Mouse (Mus musculus): ENCODE results near the gene Hexb. TPM values are rescaled to one million over a fixed set of nuclear protein-coding genes. Genes with fewer than 3 reads are reported as not detected.

Gene Hexb
- 23.4 and 30.6 TPM in 2 replicates for polyA plus RNA-seq (2015; fragmentation: Nextera tagmentation; extraction: Ambion mirVana)

DNA sequence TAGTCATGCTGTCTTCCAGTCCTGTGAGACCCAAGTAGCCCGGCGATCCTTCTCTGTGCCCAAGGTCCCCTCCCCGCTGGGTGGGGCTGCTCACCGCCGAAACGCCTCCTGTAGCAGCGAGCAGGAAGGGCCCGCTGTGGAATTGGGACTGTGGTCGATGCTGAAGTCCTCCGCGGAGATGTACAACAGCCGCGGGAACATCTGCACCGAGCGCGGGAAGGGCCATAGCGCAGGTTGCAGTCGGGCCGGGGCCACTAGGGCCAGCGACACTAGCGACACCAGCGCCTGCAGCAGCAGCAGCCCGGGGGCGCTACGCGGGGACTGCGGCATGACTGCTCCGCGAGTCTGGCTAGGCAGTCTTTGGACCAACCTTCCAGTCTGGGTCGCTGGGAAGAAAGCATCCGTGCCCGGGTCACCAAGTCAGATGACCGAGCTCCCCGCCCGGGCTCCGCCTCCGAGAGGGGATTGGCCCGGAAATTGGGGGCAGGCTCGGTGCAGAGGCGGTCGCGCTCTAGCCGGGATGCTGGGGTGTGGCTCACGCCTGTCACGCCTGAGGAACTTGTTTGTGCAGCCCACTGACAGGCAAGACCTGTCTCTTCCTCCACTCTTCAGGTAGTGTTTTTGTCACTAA, at the start of gene Hexb:
Hexb (minus strand) TSS at position 426 of the 631 bp plus-strand sequence.

DNA sequence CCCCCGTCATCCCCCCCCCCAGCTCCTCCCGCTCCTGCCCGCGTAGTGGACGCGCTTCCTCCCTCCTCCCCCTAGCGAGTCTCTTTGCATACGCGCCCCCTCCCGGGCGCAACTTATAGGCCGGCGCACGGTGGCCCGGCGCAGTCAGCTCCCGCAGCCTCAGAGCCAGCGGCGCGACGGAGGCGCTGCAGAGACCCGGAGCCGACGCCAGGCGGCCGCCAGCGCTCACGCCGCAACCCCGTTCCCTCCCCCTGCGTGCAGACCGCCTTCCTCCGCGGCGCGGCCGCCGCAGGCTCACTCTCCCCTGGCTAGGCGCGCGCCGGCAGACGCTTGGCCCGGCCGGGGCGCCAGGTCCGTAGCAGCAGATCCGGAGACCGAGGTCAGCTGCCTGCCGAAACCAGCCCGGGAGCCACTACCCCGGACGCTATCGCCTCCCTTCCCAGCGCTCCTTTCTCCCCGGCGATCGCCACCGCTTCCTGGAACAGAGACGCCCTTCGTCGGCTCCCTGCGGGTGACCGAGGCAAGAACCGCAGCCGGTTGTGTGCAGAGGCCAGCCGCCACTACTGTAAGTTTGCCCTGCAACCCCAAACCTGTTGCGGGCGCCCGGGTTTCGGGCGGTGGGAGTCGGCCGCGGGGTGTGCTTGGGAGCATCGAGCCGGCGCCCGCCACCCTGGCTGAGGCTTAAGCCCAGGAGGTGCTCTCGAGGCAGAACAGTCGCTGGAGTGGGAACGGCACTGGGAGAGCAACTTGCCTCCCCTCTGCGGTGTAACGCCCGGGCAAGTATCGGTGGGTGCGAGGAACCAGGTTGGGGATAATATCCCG, 43.0 kb upstream of the Hexb start, which contains the start of gene Enc1:
Enc1 (plus strand) TSS at position 141 of the 822 bp plus-strand sequence.

DNA sequence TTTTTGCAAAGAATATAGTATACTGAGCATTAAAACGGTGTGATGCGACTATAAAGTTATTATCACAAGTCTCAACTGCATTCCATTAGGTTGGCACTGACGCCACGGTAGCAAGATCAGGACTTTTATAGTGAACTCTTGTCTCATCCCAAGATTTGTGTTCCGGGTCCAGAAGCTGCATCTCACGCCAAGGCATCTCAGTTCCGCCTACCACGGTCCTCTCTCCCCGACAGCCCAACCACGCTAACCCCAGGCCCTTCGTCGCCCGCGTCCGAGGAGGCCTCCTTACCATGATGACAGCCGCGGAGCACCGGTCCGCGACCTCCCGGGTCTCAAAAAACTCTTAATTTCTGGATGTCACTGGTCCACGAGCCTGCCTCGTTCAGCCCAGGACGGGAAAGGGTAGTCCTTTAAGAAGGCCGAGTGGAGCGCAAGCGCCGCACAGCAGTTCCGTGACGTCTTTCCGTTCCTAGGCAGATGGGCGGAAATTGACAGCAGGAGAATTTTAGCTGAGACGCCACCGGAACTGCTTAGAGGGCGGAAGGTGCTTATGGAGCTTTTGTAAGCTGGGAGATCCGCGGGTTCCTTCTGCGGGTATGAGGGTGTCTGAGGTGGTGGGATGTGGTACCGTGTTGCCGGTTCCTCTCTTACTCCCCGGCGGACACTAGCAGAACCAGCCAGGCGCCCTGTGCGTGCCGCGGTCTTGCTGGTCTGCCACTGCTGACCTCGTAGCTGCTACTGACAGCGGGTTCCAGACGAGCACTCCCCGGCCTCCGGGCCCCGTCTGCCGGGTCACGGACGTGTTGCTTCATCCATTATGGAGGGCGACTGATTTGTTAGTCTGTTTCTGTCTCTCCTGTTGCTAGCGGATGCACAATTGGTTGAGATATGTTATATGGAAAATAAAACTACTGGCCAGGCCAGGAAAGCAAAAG, 60.4 kb downstream of the Hexb start, which contains the start of the genes Gfm2 and Nsa2:
Gfm2 (plus strand) TSS at position 472 of the 935 bp plus-strand sequence.
Nsa2 (minus strand) TSS at position 472 of the 935 bp plus-strand sequence.

Other genes starting within 250 kb of the Hexb start
- not detected in 2 replicates for gene 1700029F12Rik, start 164.0 kb downstream of the Hexb start, polyA plus RNA-seq (2015; fragmentation: Nextera tagmentation; extraction: Ambion mirVana)
- gene Fam169a, start 131.1 kb downstream of the Hexb start, polyA plus RNA-seq (2015; fragmentation: Nextera tagmentation; extraction: Ambion mirVana), result 0.10 and 0.24 TPM in 2 replicates
- gene Gm6169, start 99.1 kb downstream of the Hexb start, polyA plus RNA-seq (2015; fragmentation: Nextera tagmentation; extraction: Ambion mirVana), result 2.2 and 2.6 TPM in 2 replicates
- gene Gfm2, start 60.4 kb downstream of the Hexb start, polyA plus RNA-seq (2015; fragmentation: Nextera tagmentation; extraction: Ambion mirVana), result 18.2 and 18.4 TPM in 2 replicates
- gene Nsa2, start 60.4 kb downstream of the Hexb start, polyA plus RNA-seq (2015; fragmentation: Nextera tagmentation; extraction: Ambion mirVana), result 47.4 and 50.4 TPM in 2 replicates
- gene Enc1, start 42.7 kb upstream of the Hexb start, polyA plus RNA-seq (2015; fragmentation: Nextera tagmentation; extraction: Ambion mirVana), result 2.0 and 2.2 TPM in 2 replicates

Measured in skeletal muscle tissue, postnatal 0 days (tissue).